In genomic region chr6:126242299-126242698, GRCm38 (mm10) we compare ENCODE assay signal across 22 mouse cellular contexts.
DNase-seq lines count a peak whose midpoint lies in the region; ATAC-seq lines count a peak whose summit lies in the region.
"Had no signal": no experiment of that assay in that cellular context is flagged by ENCODE, and none has a peak within 500 bp of the region (broad histone marks: within the 10 kb centered on the region; RNA-seq: fewer than 3 reads in every experiment).

No protein-coding gene starts in this region.

- peak overlapping the region; percentile 50; the same call in 1 of the 2 replicates for H3K27ac ChIP-seq in heart, embryonic 13.5 days (replicated peaks)
- no peak overlapping the region for H3K27ac ChIP-seq in heart, embryonic 10.5 days
- peak overlapping the region; percentile 41 for H3K27ac ChIP-seq in heart, embryonic 16.5 days (ENCODE audit: low read length)
- H3K27ac ChIP-seq: embryonic facial prominence, embryonic 15.5 days; hindbrain, postnatal 0 days; liver, embryonic 13.5 days had no signal

- H3K4me1 ChIP-seq in heart, embryonic 13.5 days, result peaks cover 23% of the 10 kb centered on the region
- no peaks in the 10 kb centered on the region for H3K4me1 ChIP-seq in heart, embryonic 10.5 days
- H3K4me1 ChIP-seq in heart, embryonic 16.5 days (ENCODE audit: control insufficient read depth, insufficient read depth, low read length), result 0 out of 2 replicates have a peak, but pooled peaks cover 2% of the 10 kb centered on the region
- H3K4me1 ChIP-seq: liver, embryonic 13.5 days had no signal

- no peaks in the 10 kb centered on the region for H3K27me3 ChIP-seq in heart, embryonic 13.5 days (replicated peaks)
- H3K27me3 ChIP-seq in heart, embryonic 10.5 days (ENCODE audit: insufficient read depth, poor library complexity, severe bottlenecking), result no peaks in the 10 kb centered on the region; the same call in 1 of the 2 replicates
- no peaks in the 10 kb centered on the region for H3K27me3 ChIP-seq in heart, embryonic 16.5 days (ENCODE audit: control insufficient read depth, insufficient read depth, low read length)
- H3K27me3 ChIP-seq: embryonic facial prominence, embryonic 15.5 days; liver, embryonic 13.5 days; Patski had no signal

- H3K9me3 ChIP-seq in heart, embryonic 13.5 days, result no peaks in the 10 kb centered on the region
- no peaks in the 10 kb centered on the region for H3K9me3 ChIP-seq in heart, embryonic 10.5 days
- no peaks in the 10 kb centered on the region for H3K9me3 ChIP-seq in heart, embryonic 16.5 days (replicated peaks; ENCODE audit: control insufficient read depth, low read length)
- H3K9me3 ChIP-seq: embryonic facial prominence, embryonic 15.5 days; liver, embryonic 13.5 days had no signal

- no peak overlapping the region for H3K4me2 ChIP-seq in heart, embryonic 13.5 days
- H3K4me2 ChIP-seq in heart, embryonic 16.5 days (ENCODE audit: low read depth, low read length), result no peak overlapping the region
- H3K4me2 ChIP-seq: embryonic facial prominence, embryonic 15.5 days; liver, embryonic 13.5 days; midbrain, embryonic 11.5 days had no signal

- no peak for DNase-seq in heart, embryonic 10.5 days (ENCODE audit: low spot score)
- peak; percentile 13 to 27 for DNase-seq in heart, postnatal 10 days
- DNase-seq in kidney, postnatal 14 days, result peak; percentile 51
- no peak for DNase-seq in left cerebral cortex, postnatal 14 days (ENCODE audit: low spot score in 2 of 2)
- no peak for DNase-seq in layer of hippocampus, postnatal 14 days (ENCODE audit: low spot score in 2 of 2)
- DNase-seq: adrenal gland, postnatal 36 days; B cell, adult 2 months; cerebellum, adult 9-10 months; gastrocnemius, postnatal 36 days; liver, embryonic 13.5 days; lung, adult 2 months; lung, postnatal 14 days; thymus, postnatal 14 days had no signal

- no peaks in the 10 kb centered on the region for H3K36me3 ChIP-seq in heart, embryonic 13.5 days
- H3K36me3 ChIP-seq in heart, embryonic 10.5 days, result no peaks in the 10 kb centered on the region
- no peaks in the 10 kb centered on the region for H3K36me3 ChIP-seq in heart, embryonic 16.5 days (ENCODE audit: control insufficient read depth, insufficient read depth)
- H3K36me3 ChIP-seq: embryonic facial prominence, embryonic 15.5 days; G1E; liver, embryonic 13.5 days had no signal

- intact Hi-C loops in heart, postnatal 10 days (cut with DNase I), result no loop called here
- intact Hi-C loops in left cerebral cortex, postnatal 14 days (cut with DNase I), result no loop called here

- H3K4me3 ChIP-seq in heart, embryonic 13.5 days, result no peak overlapping the region
- no peak overlapping the region for H3K4me3 ChIP-seq in heart, embryonic 10.5 days
- no peak overlapping the region for H3K4me3 ChIP-seq in heart, embryonic 16.5 days (ENCODE audit: low read length)
- H3K4me3 ChIP-seq: embryonic facial prominence, embryonic 15.5 days; liver, embryonic 13.5 days had no signal

- 38% methylated on average over 2 of the region's 2 CpGs for WGBS in heart, embryonic 13.5 days
- 65% methylated on average over 2 of the region's 2 CpGs for WGBS in heart, embryonic 10.5 days
- WGBS in heart, embryonic 16.5 days, result 48% methylated on average over 2 of the region's 2 CpGs

- no peak for ATAC-seq in heart, embryonic 13.5 days (ENCODE audit: extremely low read depth, insufficient number of reproducible peaks, low FRiP score, low TSS enrichment)
- ATAC-seq in heart, embryonic 16.5 days (replicated peaks; ENCODE audit: extremely low read depth, insufficient read depth, low FRiP score), result peak; percentile 85
- ATAC-seq: forebrain, embryonic 14.5 days; hindbrain, postnatal 0 days; intestine, postnatal 0 days; Patski had no signal

- no peak overlapping the region for H3K9ac ChIP-seq in heart, embryonic 13.5 days
- H3K9ac ChIP-seq in heart, embryonic 16.5 days (ENCODE audit: low read length), result no peak overlapping the region
- H3K9ac ChIP-seq: embryonic facial prominence, embryonic 15.5 days; liver, embryonic 13.5 days had no signal

Comparison
In these comparisons a context has a peak if more than half of its experiments do, and no peak if none do; other contexts are left out.
1. DNase-seq: peak in heart, postnatal 10 days (2 of 2) and kidney, postnatal 14 days (single experiment); none in heart, embryonic 10.5 days (single experiment), left cerebral cortex, postnatal 14 days (0 of 2) and layer of hippocampus, postnatal 14 days (0 of 2).